Mouse (Mus musculus): ENCODE measurements around the gene Ubald1. TPM values are rescaled to one million over a fixed set of nuclear protein-coding genes. Genes with fewer than 3 reads are reported as not detected.

Ubald1 gene
- polyA plus RNA-seq, 1 experiment from 2014 or later, result 39.7 TPM

- H3K4me1 ChIP-seq, result peaks cover 21% of the 10 kb centered on the region
Observed at GRCm38 (mm10) chr16:4897146-4897730, 17.1 kb upstream of the Ubald1 start.

GRCm38 (mm10) chr16:4896249-4897027, 16.3 kb upstream of the Ubald1 start:
- Histone ChIP-seq H3K9me3 (replicated peaks) (no peaks in the 10 kb centered on the region), H3K27me3 (no peaks in the 10 kb centered on the region), H3K4me1 (peaks cover 21% of the 10 kb centered on the region), H3K4me3 (replicated peaks) (no peak overlapping the region), H3K36me3 (peaks cover 4% of the 10 kb centered on the region; the same call in 1 of the 2 replicates), H3K9ac (no peak overlapping the region), H3K27ac (no peak overlapping the region), H3K4me2 (no peak overlapping the region)
- 75% methylated on average over 5 of the region's 5 CpGs for WGBS
- peak; percentile 63 for ATAC-seq (replicated peaks; ENCODE audit: low FRiP score)

More at GRCm38 (mm10) chr16:4897146-4897730, 17.1 kb upstream of the Ubald1 start:
- peaks cover 4% of the 10 kb centered on the region; the same call in 1 of the 2 replicates for H3K36me3 ChIP-seq
- H3K27ac ChIP-seq, result no peak overlapping the region
- H3K4me3 ChIP-seq (replicated peaks), result no peak overlapping the region
- no peak overlapping the region for H3K9ac ChIP-seq
- 63% methylated on average over 7 of the region's 7 CpGs for WGBS
- no peaks in the 10 kb centered on the region for H3K9me3 ChIP-seq (replicated peaks)
- 0 out of 2 replicates have a peak, but pooled peaks have one; percentile 17 for ATAC-seq (replicated peaks; ENCODE audit: low FRiP score)
- no peak overlapping the region for H3K4me2 ChIP-seq
- no peaks in the 10 kb centered on the region for H3K27me3 ChIP-seq

- Histone ChIP-seq H3K27me3 (no peaks in the 10 kb centered on the region), H3K36me3 (peaks cover 3% of the 10 kb centered on the region; the same call in 1 of the 2 replicates), H3K4me1 (peaks cover 16% of the 10 kb centered on the region), H3K9me3 (replicated peaks) (no peaks in the 10 kb centered on the region), H3K4me3 (replicated peaks) (no peak overlapping the region), H3K4me2 (no peak overlapping the region), H3K27ac (no peak overlapping the region), H3K9ac (no peak overlapping the region)
- WGBS, result 77% methylated on average over 7 of the region's 7 CpGs
- ATAC-seq (replicated peaks; ENCODE audit: low FRiP score), result no peak
Observed at GRCm38 (mm10) chr16:4894201-4894908, 14.2 kb upstream of the Ubald1 start.

GRCm38 (mm10) chr16:4892171-4892570, 12.1 kb upstream of the Ubald1 start:
- Histone ChIP-seq H3K36me3 (peaks cover 6% of the 10 kb centered on the region; the same call in 1 of the 2 replicates), H3K27me3 (no peaks in the 10 kb centered on the region), H3K4me3 (replicated peaks) (no peak overlapping the region), H3K9me3 (replicated peaks) (no peaks in the 10 kb centered on the region), H3K9ac (no peak overlapping the region), H3K27ac (no peak overlapping the region), H3K4me1 (peaks cover 27% of the 10 kb centered on the region), H3K4me2 (no peak overlapping the region)
- no peak for ATAC-seq (replicated peaks; ENCODE audit: low FRiP score)
- WGBS, result 90% methylated on average over 6 of the region's 6 CpGs

- Histone ChIP-seq H3K27ac (no peak overlapping the region), H3K27me3 (no peaks in the 10 kb centered on the region), H3K4me2 (no peak overlapping the region), H3K4me3 (replicated peaks) (no peak overlapping the region), H3K36me3 (peaks cover 6% of the 10 kb centered on the region; the same call in 1 of the 2 replicates), H3K9me3 (replicated peaks) (no peaks in the 10 kb centered on the region), H3K9ac (no peak overlapping the region), H3K4me1 (peaks cover 27% of the 10 kb centered on the region)
- 73% methylated on average over 4 of the region's 4 CpGs for WGBS
- ATAC-seq (replicated peaks; ENCODE audit: low FRiP score), result no peak
Observed at GRCm38 (mm10) chr16:4890201-4890709, 10.1 kb upstream of the Ubald1 start.

GRCm38 (mm10) chr16:4886690-4887020, 6.5 kb upstream of the Ubald1 start:
- peaks cover 30% of the 10 kb centered on the region for H3K4me1 ChIP-seq
- peak overlapping the region; percentile 91 for H3K4me3 ChIP-seq (replicated peaks)
- peaks cover 6% of the 10 kb centered on the region; the same call in 1 of the 2 replicates for H3K36me3 ChIP-seq
- H3K9me3 ChIP-seq (replicated peaks), result no peaks in the 10 kb centered on the region
- peak overlapping the region; percentile 90 for H3K9ac ChIP-seq
- peak overlapping the region; percentile 94 for H3K27ac ChIP-seq
- H3K4me2 ChIP-seq, result peak overlapping the region; percentile 76
- no peak for ATAC-seq (replicated peaks; ENCODE audit: low FRiP score)
- H3K27me3 ChIP-seq, result no peaks in the 10 kb centered on the region
- WGBS, result 1% methylated on average over 8 of the region's 8 CpGs

GRCm38 (mm10) chr16:4885760-4886689, 5.9 kb upstream of the Ubald1 start, which contains the start of gene Mgrn1:
TSS of gene Mgrn1 (plus strand) at chr16:4886249.
- under 1% methylated on average over 60 of the region's 74 CpGs for WGBS
- H3K4me1 ChIP-seq, result peaks cover 37% of the 10 kb centered on the region
- peak; percentile 89 for ATAC-seq (replicated peaks; ENCODE audit: low FRiP score)

GRCm38 (mm10) chr16:4884930-4885329, 4.8 kb upstream of the Ubald1 start:
- 0 out of 2 replicates have a peak, but pooled peaks cover 3% of the 10 kb centered on the region for H3K36me3 ChIP-seq
- WGBS, result 94% methylated on average over 10 of the region's 10 CpGs
- H3K4me2 ChIP-seq, result peak overlapping the region; percentile 76; the same call in 1 of the 2 replicates
- ATAC-seq (replicated peaks; ENCODE audit: low FRiP score), result no peak
- peaks cover 37% of the 10 kb centered on the region for H3K4me1 ChIP-seq
- peak overlapping the region; percentile 94 for H3K27ac ChIP-seq
- H3K4me3 ChIP-seq (replicated peaks), result no peak overlapping the region; the same call in 1 of the 2 replicates
- H3K9ac ChIP-seq, result no peak overlapping the region
- H3K27me3 ChIP-seq, result no peaks in the 10 kb centered on the region
- no peaks in the 10 kb centered on the region for H3K9me3 ChIP-seq (replicated peaks)

More at GRCm38 (mm10) chr16:4885760-4886689, 5.9 kb upstream of the Ubald1 start, which contains the start of gene Mgrn1:
- Histone ChIP-seq H3K4me3 (replicated peaks) (peak within 1 kb of the TSS; percentile 91), H3K4me2 (peak within 1 kb of the TSS; percentile 76), H3K9me3 (replicated peaks) (no peaks in the 10 kb centered on the region), H3K27me3 (no peaks in the 10 kb centered on the region), H3K36me3 (peaks cover 3% of the 10 kb centered on the region; the same call in 1 of the 2 replicates), H3K9ac (peak within 1 kb of the TSS; percentile 90), H3K27ac (peak within 1 kb of the TSS; percentile 94)

- WGBS, result 76% methylated on average over 10 of the region's 10 CpGs
- Histone ChIP-seq H3K9ac (peak overlapping the region; percentile 89), H3K4me2 (peak overlapping the region; percentile 83), H3K27ac (peak overlapping the region; percentile 100), H3K27me3 (no peaks in the 10 kb centered on the region), H3K9me3 (replicated peaks) (no peaks in the 10 kb centered on the region), H3K4me1 (peaks cover 41% of the 10 kb centered on the region), H3K4me3 (replicated peaks) (peak overlapping the region; percentile 94), H3K36me3 (peaks cover 3% of the 10 kb centered on the region; the same call in 1 of the 2 replicates)
- ATAC-seq (replicated peaks; ENCODE audit: low FRiP score), result no peak
Observed at GRCm38 (mm10) chr16:4881400-4882351, 1.6 kb upstream of the Ubald1 start.

GRCm38 (mm10) chr16:4879708-4880124, 399 bp downstream of the Ubald1 start:
- ATAC-seq (replicated peaks; ENCODE audit: low FRiP score), result peak; percentile 82
- peak overlapping the region; percentile 100 for H3K27ac ChIP-seq
- H3K4me1 ChIP-seq, result peaks cover 47% of the 10 kb centered on the region
- WGBS, result 0% methylated on average over 40 of the region's 40 CpGs
- H3K27me3 ChIP-seq, result no peaks in the 10 kb centered on the region
- H3K4me2 ChIP-seq, result peak overlapping the region; percentile 83
- H3K9me3 ChIP-seq (replicated peaks), result no peaks in the 10 kb centered on the region
- H3K4me3 ChIP-seq (replicated peaks), result peak overlapping the region; percentile 94
- peak overlapping the region; percentile 88 for H3K9ac ChIP-seq
- H3K36me3 ChIP-seq, result peaks cover 23% of the 10 kb centered on the region

Data from kidney, embryonic 15.5 days (tissue).